Mouse (Mus musculus): ENCODE results near the gene Efna3. TPM values are rescaled to one million over a fixed set of nuclear protein-coding genes. Genes with fewer than 3 reads are reported as not detected.
A peak's percentile ranks its signal among the peaks of the same experiment; 100 is the strongest.

The Efna3 gene
- polyA plus RNA-seq, 1 experiment from 2014 or later, result 13.2 TPM

- H3K9ac ChIP-seq (ENCODE audit: low read length), result no peak overlapping the region
- peaks cover 20% of the 10 kb centered on the region for H3K4me1 ChIP-seq (replicated peaks; ENCODE audit: control insufficient read depth, insufficient read depth, low read length)
Observed at GRCm38 (mm10) chr3:89333053-89333452, 10.3 kb upstream of the Efna3 start.

GRCm38 (mm10) chr3:89332476-89332875 is 9.7 kb upstream of the Efna3 start:
- H3K9me3 ChIP-seq (ENCODE audit: control insufficient read depth, low read length), result no peaks in the 10 kb centered on the region
- no peak for DNase-seq (ENCODE audit: low spot score)
- 0 out of 2 replicates have a peak, but pooled peaks have one; percentile 6 for ATAC-seq (replicated peaks; ENCODE audit: low FRiP score, low TSS enrichment, low read depth)
- H3K4me1 ChIP-seq (replicated peaks; ENCODE audit: control insufficient read depth, insufficient read depth, low read length), result peaks cover 20% of the 10 kb centered on the region
- no peak overlapping the region for H3K4me2 ChIP-seq (ENCODE audit: low read length)
- H3K27ac ChIP-seq (ENCODE audit: low read depth), result no peak overlapping the region
- WGBS, result 49% methylated on average over 12 of the region's 12 CpGs
- no peak overlapping the region for H3K9ac ChIP-seq (ENCODE audit: low read length)
- no peak overlapping the region for H3K4me3 ChIP-seq (ENCODE audit: low read depth, low read length)
- no peaks in the 10 kb centered on the region for H3K27me3 ChIP-seq (replicated peaks; ENCODE audit: control insufficient read depth, insufficient read depth, low read length)
- peaks cover 25% of the 10 kb centered on the region for H3K36me3 ChIP-seq (ENCODE audit: control insufficient read depth, insufficient read depth, low read length)

More at GRCm38 (mm10) chr3:89333053-89333452, 10.3 kb upstream of the Efna3 start:
- ATAC-seq (replicated peaks; ENCODE audit: low FRiP score, low TSS enrichment, low read depth) (no peak), DNase-seq (ENCODE audit: low spot score) (no peak)
- no peak overlapping the region for H3K4me3 ChIP-seq (ENCODE audit: low read depth, low read length)
- 63% methylated on average over 11 of the region's 11 CpGs for WGBS
- H3K36me3 ChIP-seq (ENCODE audit: control insufficient read depth, insufficient read depth, low read length), result peaks cover 25% of the 10 kb centered on the region
- no peaks in the 10 kb centered on the region for H3K27me3 ChIP-seq (replicated peaks; ENCODE audit: control insufficient read depth, insufficient read depth, low read length)
- H3K9me3 ChIP-seq (ENCODE audit: control insufficient read depth, low read length), result no peaks in the 10 kb centered on the region
- H3K27ac ChIP-seq (ENCODE audit: low read depth), result no peak overlapping the region
- H3K4me2 ChIP-seq (ENCODE audit: low read length), result no peak overlapping the region

- no peaks in the 10 kb centered on the region for H3K9me3 ChIP-seq (ENCODE audit: control insufficient read depth, low read length)
- peaks cover 20% of the 10 kb centered on the region for H3K4me1 ChIP-seq (replicated peaks; ENCODE audit: control insufficient read depth, insufficient read depth, low read length)
- DNase-seq (ENCODE audit: low spot score) (no peak), ATAC-seq (replicated peaks; ENCODE audit: low FRiP score, low TSS enrichment, low read depth) (no peak)
- H3K27ac ChIP-seq (ENCODE audit: low read depth), result no peak overlapping the region
- no peaks in the 10 kb centered on the region for H3K27me3 ChIP-seq (replicated peaks; ENCODE audit: control insufficient read depth, insufficient read depth, low read length)
- H3K4me3 ChIP-seq (ENCODE audit: low read depth, low read length), result no peak overlapping the region
- H3K9ac ChIP-seq (ENCODE audit: low read length), result no peak overlapping the region
- H3K36me3 ChIP-seq (ENCODE audit: control insufficient read depth, insufficient read depth, low read length), result peaks cover 25% of the 10 kb centered on the region
- H3K4me2 ChIP-seq (ENCODE audit: low read length), result no peak overlapping the region
- WGBS, result 50% methylated on average over 10 of the region's 10 CpGs
Observed at GRCm38 (mm10) chr3:89332013-89332412, 9.2 kb upstream of the Efna3 start.

GRCm38 (mm10) chr3:89331561-89331960 is 8.8 kb upstream of the Efna3 start:
- Histone ChIP-seq H3K9me3 (ENCODE audit: control insufficient read depth, low read length) (no peaks in the 10 kb centered on the region), H3K4me1 (replicated peaks; ENCODE audit: control insufficient read depth, insufficient read depth, low read length) (peaks cover 16% of the 10 kb centered on the region), H3K4me3 (ENCODE audit: low read depth, low read length) (no peak overlapping the region), H3K27me3 (replicated peaks; ENCODE audit: control insufficient read depth, insufficient read depth, low read length) (no peaks in the 10 kb centered on the region), H3K27ac (ENCODE audit: low read depth) (no peak overlapping the region), H3K9ac (ENCODE audit: low read length) (no peak overlapping the region), H3K36me3 (ENCODE audit: control insufficient read depth, insufficient read depth, low read length) (peaks cover 25% of the 10 kb centered on the region), H3K4me2 (ENCODE audit: low read length) (no peak overlapping the region)
- ATAC-seq (replicated peaks; ENCODE audit: low FRiP score, low TSS enrichment, low read depth), result 0 out of 2 replicates have a peak, but pooled peaks have one; percentile 3
- no peak for DNase-seq (ENCODE audit: low spot score)
- WGBS, result 62% methylated on average over 13 of the region's 13 CpGs

- Histone ChIP-seq H3K27me3 (replicated peaks; ENCODE audit: control insufficient read depth, insufficient read depth, low read length) (no peaks in the 10 kb centered on the region), H3K9me3 (ENCODE audit: control insufficient read depth, low read length) (no peaks in the 10 kb centered on the region), H3K36me3 (ENCODE audit: control insufficient read depth, insufficient read depth, low read length) (peaks cover 25% of the 10 kb centered on the region), H3K9ac (ENCODE audit: low read length) (no peak overlapping the region), H3K4me3 (ENCODE audit: low read depth, low read length) (no peak overlapping the region), H3K4me1 (replicated peaks; ENCODE audit: control insufficient read depth, insufficient read depth, low read length) (peaks cover 10% of the 10 kb centered on the region), H3K27ac (ENCODE audit: low read depth) (no peak overlapping the region), H3K4me2 (ENCODE audit: low read length) (no peak overlapping the region)
- DNase-seq (ENCODE audit: low spot score) (no peak), ATAC-seq (replicated peaks; ENCODE audit: low FRiP score, low TSS enrichment, low read depth) (no peak)
- 20% methylated on average over 10 of the region's 10 CpGs for WGBS
Observed at GRCm38 (mm10) chr3:89330948-89331347, 8.2 kb upstream of the Efna3 start.

GRCm38 (mm10) chr3:89330346-89330745 is 7.6 kb upstream of the Efna3 start:
- Histone ChIP-seq H3K4me3 (ENCODE audit: low read depth, low read length) (no peak overlapping the region), H3K9me3 (ENCODE audit: control insufficient read depth, low read length) (no peaks in the 10 kb centered on the region), H3K27me3 (replicated peaks; ENCODE audit: control insufficient read depth, insufficient read depth, low read length) (no peaks in the 10 kb centered on the region), H3K36me3 (ENCODE audit: control insufficient read depth, insufficient read depth, low read length) (peaks cover 25% of the 10 kb centered on the region), H3K4me2 (ENCODE audit: low read length) (no peak overlapping the region), H3K27ac (ENCODE audit: low read depth) (no peak overlapping the region), H3K9ac (ENCODE audit: low read length) (no peak overlapping the region), H3K4me1 (replicated peaks; ENCODE audit: control insufficient read depth, insufficient read depth, low read length) (peaks cover 10% of the 10 kb centered on the region)
- 74% methylated on average over 3 of the region's 3 CpGs for WGBS
- no peak for ATAC-seq (replicated peaks; ENCODE audit: low FRiP score, low TSS enrichment, low read depth)
- DNase-seq (ENCODE audit: low spot score), result no peak

GRCm38 (mm10) chr3:89328623-89329022 is 5.9 kb upstream of the Efna3 start:
- Histone ChIP-seq H3K4me1 (replicated peaks; ENCODE audit: control insufficient read depth, insufficient read depth, low read length) (peaks cover 10% of the 10 kb centered on the region), H3K27me3 (replicated peaks; ENCODE audit: control insufficient read depth, insufficient read depth, low read length) (no peaks in the 10 kb centered on the region), H3K36me3 (ENCODE audit: control insufficient read depth, insufficient read depth, low read length) (peaks cover 9% of the 10 kb centered on the region), H3K4me2 (ENCODE audit: low read length) (no peak overlapping the region), H3K27ac (ENCODE audit: low read depth) (no peak overlapping the region), H3K9me3 (ENCODE audit: control insufficient read depth, low read length) (no peaks in the 10 kb centered on the region), H3K4me3 (ENCODE audit: low read depth, low read length) (no peak overlapping the region), H3K9ac (ENCODE audit: low read length) (no peak overlapping the region)
- DNase-seq (ENCODE audit: low spot score) (no peak), ATAC-seq (replicated peaks; ENCODE audit: low FRiP score, low TSS enrichment, low read depth) (0 out of 2 replicates have a peak, but pooled peaks have one; percentile 13)
- 7% methylated on average over 4 of the region's 4 CpGs for WGBS

- DNase-seq (ENCODE audit: low spot score) (no peak), ATAC-seq (replicated peaks; ENCODE audit: low FRiP score, low TSS enrichment, low read depth) (no peak)
- Histone ChIP-seq H3K36me3 (ENCODE audit: control insufficient read depth, insufficient read depth, low read length) (no peaks in the 10 kb centered on the region), H3K4me3 (ENCODE audit: low read depth, low read length) (no peak overlapping the region), H3K4me2 (ENCODE audit: low read length) (no peak overlapping the region), H3K9ac (ENCODE audit: low read length) (no peak overlapping the region), H3K27ac (ENCODE audit: low read depth) (no peak overlapping the region), H3K9me3 (ENCODE audit: control insufficient read depth, low read length) (no peaks in the 10 kb centered on the region), H3K4me1 (replicated peaks; ENCODE audit: control insufficient read depth, insufficient read depth, low read length) (peaks cover 10% of the 10 kb centered on the region), H3K27me3 (replicated peaks; ENCODE audit: control insufficient read depth, insufficient read depth, low read length) (no peaks in the 10 kb centered on the region)
- 30% methylated on average over 9 of the region's 9 CpGs for WGBS
Observed at GRCm38 (mm10) chr3:89327371-89327870, 4.7 kb upstream of the Efna3 start.

- H3K27ac ChIP-seq (ENCODE audit: low read depth), result no peak overlapping the region
- no peak overlapping the region for H3K4me3 ChIP-seq (ENCODE audit: low read depth, low read length)
- H3K36me3 ChIP-seq (ENCODE audit: control insufficient read depth, insufficient read depth, low read length), result no peaks in the 10 kb centered on the region
- H3K4me2 ChIP-seq (ENCODE audit: low read length), result no peak overlapping the region
- H3K9ac ChIP-seq (ENCODE audit: low read length), result no peak overlapping the region
- DNase-seq (ENCODE audit: low spot score) (no peak), ATAC-seq (replicated peaks; ENCODE audit: low FRiP score, low TSS enrichment, low read depth) (no peak)
- 94% methylated on average over 8 of the region's 8 CpGs for WGBS
- H3K4me1 ChIP-seq (replicated peaks; ENCODE audit: control insufficient read depth, insufficient read depth, low read length), result peaks cover 18% of the 10 kb centered on the region
- no peaks in the 10 kb centered on the region for H3K9me3 ChIP-seq (ENCODE audit: control insufficient read depth, low read length)
- peaks cover 5% of the 10 kb centered on the region; the same call in 1 of the 2 replicates for H3K27me3 ChIP-seq (replicated peaks; ENCODE audit: control insufficient read depth, insufficient read depth, low read length)
Observed at GRCm38 (mm10) chr3:89325882-89326281, 3.1 kb upstream of the Efna3 start.
